Mouse (Mus musculus): ENCODE data around the gene Tcl1. TPM values are rescaled to one million over a fixed set of nuclear protein-coding genes. Genes with fewer than 3 reads are reported as not detected.

Tcl1 gene
- polyA plus RNA-seq (2014; fragmentation: Illumina TruSeq; extraction: RNeasy Lipid Tissue Mini Kit (QIAGEN cat#74804); ENCODE audit: low read depth, low replicate concordance) = not detected

DNA sequence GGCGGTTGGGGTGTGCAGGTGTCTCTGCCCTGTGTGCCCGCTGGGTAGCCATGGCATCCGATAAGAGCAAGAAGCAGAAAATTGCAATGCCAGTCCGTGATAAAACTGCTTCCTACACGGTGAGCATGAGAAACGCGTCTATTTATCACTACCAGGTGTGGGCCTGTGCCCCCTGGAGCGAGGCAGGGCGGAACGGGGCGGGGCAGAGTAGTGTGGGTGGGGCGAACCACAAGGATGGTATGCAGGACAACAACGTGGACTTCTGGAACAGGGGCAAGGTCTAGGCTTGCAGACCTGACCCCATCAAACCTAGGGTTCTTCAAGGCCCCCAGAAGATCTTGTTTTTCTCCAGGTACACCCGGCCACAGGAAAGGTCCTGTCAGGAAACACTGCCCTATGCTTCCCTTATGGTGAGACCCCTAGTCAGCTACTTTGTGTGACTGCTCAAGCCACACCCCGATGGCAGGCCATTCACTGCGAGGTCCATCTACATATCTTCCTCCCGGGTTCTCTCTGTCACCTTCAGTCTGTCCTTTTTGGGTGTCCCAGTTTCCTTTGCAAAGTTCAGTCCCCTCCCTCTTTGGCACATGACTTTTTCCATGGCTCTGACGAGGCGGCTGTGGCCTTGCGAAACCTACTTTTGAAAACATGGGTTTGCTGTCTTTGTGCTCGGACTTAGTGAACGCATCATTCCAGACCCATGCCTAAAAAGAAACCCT lies at the start of gene Tcl1:
TSS of gene Tcl1 (minus strand) at position 193 of the 719 bp plus-strand sequence.

GRCm38 (mm10) chr12:105201657-105202056 lies 20.9 kb downstream of the Tcl1 start, which contains the start of gene Tcl1b4:
Gene Tcl1b4 (plus strand): TSS chr12:105201957.

GRCm38 (mm10) chr12:105190743-105191142 lies 31.9 kb downstream of the Tcl1 start, which contains the start of gene Tcl1b3:
Gene Tcl1b3 (plus strand): TSS chr12:105191043.

GRCm38 (mm10) chr12:105176044-105176443 lies 46.5 kb downstream of the Tcl1 start, which contains the start of gene Tcl1b5:
Gene Tcl1b5 (plus strand): TSS chr12:105176344.

Other genes with a start within 250 kb of the Tcl1 start
- 2.6 TPM for gene Syne3, start 213.0 kb downstream of the Tcl1 start, polyA plus RNA-seq (2014; fragmentation: Illumina TruSeq; extraction: RNeasy Lipid Tissue Mini Kit (QIAGEN cat#74804); ENCODE audit: low read depth, low replicate concordance)
- gene Glrx5, start 190.1 kb downstream of the Tcl1 start, polyA plus RNA-seq (2014; fragmentation: Illumina TruSeq; extraction: RNeasy Lipid Tissue Mini Kit (QIAGEN cat#74804); ENCODE audit: low read depth, low replicate concordance) = 70.2 TPM
- gene Tcl1b2, start 76.8 kb downstream of the Tcl1 start, polyA plus RNA-seq (2014; fragmentation: Illumina TruSeq; extraction: RNeasy Lipid Tissue Mini Kit (QIAGEN cat#74804); ENCODE audit: low read depth, low replicate concordance) = not detected
- not detected for gene Tcl1b1, start 63.1 kb downstream of the Tcl1 start, polyA plus RNA-seq (2014; fragmentation: Illumina TruSeq; extraction: RNeasy Lipid Tissue Mini Kit (QIAGEN cat#74804); ENCODE audit: low read depth, low replicate concordance)
- gene Tcl1b5, start 46.4 kb downstream of the Tcl1 start, polyA plus RNA-seq (2014; fragmentation: Illumina TruSeq; extraction: RNeasy Lipid Tissue Mini Kit (QIAGEN cat#74804); ENCODE audit: low read depth, low replicate concordance) = not detected
- gene Tcl1b3, start 31.8 kb downstream of the Tcl1 start, polyA plus RNA-seq (2014; fragmentation: Illumina TruSeq; extraction: RNeasy Lipid Tissue Mini Kit (QIAGEN cat#74804); ENCODE audit: low read depth, low replicate concordance) = not detected
- gene Tcl1b4, start 20.8 kb downstream of the Tcl1 start, polyA plus RNA-seq (2014; fragmentation: Illumina TruSeq; extraction: RNeasy Lipid Tissue Mini Kit (QIAGEN cat#74804); ENCODE audit: low read depth, low replicate concordance) = not detected
- 0.35 TPM for gene Tunar, start 111.1 kb upstream of the Tcl1 start, polyA plus RNA-seq (2014; fragmentation: Illumina TruSeq; extraction: RNeasy Lipid Tissue Mini Kit (QIAGEN cat#74804); ENCODE audit: low read depth, low replicate concordance)
- gene D430019H16Rik, start 231.1 kb upstream of the Tcl1 start, polyA plus RNA-seq (2014; fragmentation: Illumina TruSeq; extraction: RNeasy Lipid Tissue Mini Kit (QIAGEN cat#74804); ENCODE audit: low read depth, low replicate concordance) = 5.9 TPM

All from adrenal gland, adult 10 weeks (tissue).